Mouse (Mus musculus) heart, adult 11 months (tissue): Measurements from ENCODE around the gene Hsd17b10.

Experiments used
- DNase-seq: peaks from one replicate; pipeline ENCODE4 v3.0.0; 2022

Hsd17b10 gene

DNA sequence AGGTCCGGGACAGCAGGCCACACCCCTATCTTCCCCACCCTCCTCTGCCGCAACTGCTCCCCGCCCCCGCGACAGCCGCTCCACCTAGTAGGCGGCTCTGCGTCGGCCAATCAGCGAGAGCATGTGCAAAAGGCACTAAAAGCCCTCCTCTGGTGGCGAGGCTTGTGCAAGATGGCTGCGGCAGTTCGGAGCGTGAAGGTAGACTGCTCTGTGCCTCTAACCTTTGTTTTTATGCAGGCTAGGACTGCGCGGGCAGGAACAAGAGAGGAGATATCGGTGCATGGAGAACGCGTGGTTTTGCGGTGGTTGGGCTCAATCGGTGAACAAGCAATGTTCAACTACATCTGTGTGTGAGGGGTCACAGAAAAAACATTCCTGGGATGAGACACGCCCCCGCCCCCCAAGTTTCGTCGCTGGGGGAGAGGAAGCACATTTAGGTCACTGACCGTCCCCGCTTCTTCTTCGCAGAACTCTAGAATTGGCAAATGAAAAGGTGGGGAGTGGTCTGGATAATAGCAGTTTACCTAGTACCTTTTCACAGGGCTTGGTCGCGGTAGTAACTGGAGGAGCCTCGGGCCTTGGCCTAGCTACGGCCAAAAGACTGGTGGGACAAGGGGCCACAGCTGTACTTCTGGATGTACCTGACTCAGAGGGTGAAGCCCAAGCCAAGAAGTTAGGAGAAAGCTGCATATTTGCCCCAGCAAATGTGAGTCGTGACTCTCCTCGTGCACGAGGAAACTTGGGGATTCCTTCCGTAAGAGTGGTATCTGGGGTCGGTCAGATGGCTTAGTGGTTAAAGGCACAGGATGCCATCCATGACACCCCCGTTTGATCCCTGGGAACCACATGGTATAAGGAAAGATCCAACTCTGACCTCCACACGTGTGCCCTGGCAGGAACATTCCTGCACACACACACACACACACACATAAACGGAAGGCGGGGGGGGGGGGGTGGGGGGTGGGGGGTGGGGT lies at the start of gene Hsd17b10:
Gene Hsd17b10, plus strand, starts transcription at position 109 of the 974 bp plus-strand sequence.
- peak; percentile 99 for DNase-seq

DNA sequence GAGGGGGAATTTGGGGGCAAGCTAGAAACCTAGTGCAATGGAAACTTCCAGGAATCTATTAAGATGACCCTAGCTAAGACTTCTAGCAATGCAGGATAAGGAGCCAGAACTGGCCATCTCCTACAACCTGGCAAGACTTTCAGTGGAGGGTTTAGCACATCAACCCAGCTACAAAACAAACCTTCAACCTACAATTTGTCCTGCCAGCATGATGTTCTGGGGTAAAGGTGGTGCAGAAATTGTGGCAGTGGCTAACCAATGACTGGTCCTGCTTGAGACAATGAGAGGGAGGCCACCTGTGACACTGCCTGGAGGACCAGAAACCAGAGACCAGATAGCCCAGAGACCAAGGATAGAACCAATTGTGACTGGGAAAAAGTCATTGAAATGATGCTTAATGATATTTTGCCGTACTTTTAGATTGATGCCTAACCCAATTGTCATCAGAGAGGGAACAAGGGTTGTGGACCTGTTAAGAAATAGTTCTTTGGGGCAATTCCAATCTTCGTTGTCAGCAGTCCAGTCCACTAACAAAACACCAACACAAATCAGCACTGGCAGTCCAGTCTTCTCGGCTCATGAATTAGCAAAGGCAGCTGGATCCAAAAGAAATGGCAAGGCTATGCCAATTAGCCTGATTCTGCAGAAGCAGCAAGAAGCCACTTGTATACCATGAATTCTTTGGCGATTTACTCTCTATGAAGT lies 2.5 kb upstream of the Hsd17b10 start:
- DNase-seq = no peak

- no peak for DNase-seq
Measured at GRCm38 (mm10) chrX:152001182-152001684, 412 bp upstream of the Hsd17b10 start.

GRCm38 (mm10) chrX:152002865-152003264 lies 1.2 kb downstream of the Hsd17b10 start:
- DNase-seq = no peak

GRCm38 (mm10) chrX:152007863-152008262 lies 6.2 kb downstream of the Hsd17b10 start:
- no peak for DNase-seq

- no peak for DNase-seq
Measured at GRCm38 (mm10) chrX:152015752-152016150, 14.1 kb downstream of the Hsd17b10 start.

DNA sequence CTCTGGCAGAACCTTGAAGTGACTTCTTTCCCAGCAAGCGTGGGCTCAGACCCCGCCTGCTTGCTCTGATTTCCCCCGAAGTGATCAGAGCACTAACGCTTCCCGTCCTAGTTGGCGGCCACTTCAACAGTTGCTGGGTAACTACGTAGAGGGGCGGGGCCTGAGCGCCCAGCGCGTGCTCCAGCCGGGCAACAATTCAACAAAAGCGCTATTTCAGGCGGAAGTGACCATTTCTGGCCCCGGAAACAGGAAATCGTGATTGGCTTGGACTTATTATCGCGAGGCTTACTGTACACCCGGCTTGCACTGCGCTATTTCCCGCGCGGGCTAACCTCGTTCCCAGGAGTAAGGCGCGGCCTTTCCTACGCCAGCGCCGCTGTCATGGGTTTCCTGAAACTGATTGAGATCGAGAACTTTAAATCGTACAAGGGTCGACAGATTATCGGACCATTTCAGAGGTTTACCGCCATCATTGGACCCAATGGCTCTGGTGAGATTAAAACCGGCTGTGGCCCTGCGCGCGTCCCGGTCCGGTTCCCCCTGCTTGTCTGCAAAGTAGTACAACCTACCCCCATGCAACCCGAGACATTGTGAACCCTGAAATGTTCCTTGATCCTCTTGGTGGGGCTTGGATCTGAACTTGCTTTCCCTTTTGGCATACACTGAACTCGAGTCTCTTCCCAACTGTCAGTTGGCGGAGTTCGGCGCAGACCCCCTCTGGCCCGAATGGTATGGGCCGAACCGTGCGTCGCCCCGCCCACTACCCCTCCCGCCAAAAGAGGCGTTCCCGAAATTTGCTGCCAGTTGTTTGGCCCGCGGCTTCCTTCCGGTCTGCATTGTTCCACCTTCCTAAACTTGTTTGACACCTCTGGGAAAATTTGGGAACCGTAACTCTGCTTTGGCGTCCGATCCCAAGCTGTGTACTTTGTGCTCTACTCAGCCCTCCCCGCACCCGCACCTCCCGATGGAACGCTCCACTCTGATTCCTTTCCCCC lies 14.8 kb downstream of the Hsd17b10 start, which contains the start of the genes Ribc1 and Smc1a:
Gene Ribc1, minus strand, starts transcription at position 145 of the 995 bp plus-strand sequence.
Gene Smc1a, plus strand, starts transcription at position 278 of the 995 bp plus-strand sequence.
- peak; percentile 99 for DNase-seq

DNA sequence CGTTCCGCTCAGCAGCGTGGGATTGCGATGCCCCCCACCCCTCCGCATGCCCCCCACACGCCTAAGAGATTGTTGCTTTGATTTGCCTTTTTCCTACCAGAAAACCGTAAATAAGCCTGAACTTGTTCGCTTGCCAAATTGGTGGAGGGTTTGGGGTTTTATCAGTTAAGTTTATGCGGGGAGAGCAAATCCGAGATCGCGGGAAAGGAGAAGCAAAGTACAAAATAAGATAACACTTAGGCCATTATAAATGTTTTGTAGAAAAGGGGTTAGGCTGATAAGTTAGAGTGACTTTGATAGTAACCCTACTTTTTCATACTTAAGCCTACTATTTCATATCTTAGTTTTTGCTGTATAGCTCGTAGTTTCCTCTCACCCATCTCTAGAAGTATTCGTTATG lies 15.5 kb downstream of the Hsd17b10 start:
- DNase-seq = no peak

GRCm38 (mm10) chrX:152019294-152019693 lies 17.6 kb downstream of the Hsd17b10 start:
- no peak for DNase-seq

DNA sequence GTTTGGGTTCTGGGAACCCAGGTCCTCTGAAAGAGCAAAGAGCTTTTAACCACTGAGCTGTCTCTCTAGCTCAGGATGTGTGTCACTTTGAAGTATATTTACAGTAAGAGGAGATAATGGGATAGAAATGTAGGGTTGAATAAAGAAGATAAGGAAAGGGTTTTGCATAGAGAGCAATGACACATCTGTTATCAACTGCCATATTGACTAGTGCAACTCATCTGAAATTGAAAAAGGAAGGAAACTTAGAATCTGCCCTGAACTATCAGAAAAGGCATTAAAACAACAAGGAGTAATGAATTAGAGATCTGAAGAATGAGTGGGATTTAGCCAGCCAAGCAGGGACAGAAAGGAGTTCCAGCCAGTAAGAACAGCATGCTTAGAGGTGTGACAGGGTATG lies 38.2 kb downstream of the Hsd17b10 start:
- DNase-seq = no peak

- no peak for DNase-seq
Measured at GRCm38 (mm10) chrX:152047230-152047629, 45.6 kb downstream of the Hsd17b10 start.

DNA sequence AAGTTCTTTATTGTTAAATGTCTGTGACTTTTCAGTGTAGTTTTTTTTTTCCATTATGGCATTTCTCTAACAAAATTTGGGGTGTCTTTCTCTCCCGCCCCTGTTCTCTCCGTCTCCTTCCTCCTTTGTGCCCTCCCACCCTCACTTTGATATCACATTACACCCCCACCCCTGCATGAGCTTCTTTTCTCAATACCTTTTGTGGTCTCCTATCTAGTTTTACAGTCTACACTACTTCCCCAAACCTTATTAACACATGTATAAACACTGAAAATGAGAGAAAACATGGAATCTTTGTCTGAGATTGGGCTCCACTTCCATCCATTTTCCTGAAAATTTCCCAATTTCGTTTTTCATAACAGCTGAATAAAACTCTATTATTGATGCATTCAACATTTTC lies 50.9 kb downstream of the Hsd17b10 start:
- DNase-seq = no peak
